Mouse (Mus musculus) ES-E14 (cell line): ENCODE results near the gene Sycp2. TPM values are rescaled to one million over a fixed set of nuclear protein-coding genes. Genes with fewer than 3 reads are reported as not detected.
"Not testable (repeated sequence)": the region's sequence is repeated elsewhere in the genome, so short reads cannot be mapped to it uniquely, and the experiment has no call there.

Experiments used
- DNase-seq: peaks from one replicate; pipeline ENCODE4 v3.0.0-alpha.2; 2013; ENCODE audit warnings: low read depth, low spot score
- H3K27ac ChIP-seq: 2 replicates; pipeline ENCODE4 v1.5.1; 2012; ENCODE audit warnings: low read depth, mild to moderate bottlenecking, low read length, moderate library complexity, mixed read lengths; ENCODE audit not compliant: poor library complexity, insufficient read depth, severe bottlenecking
- H3K36me3 ChIP-seq: 2 replicates; pipeline ENCODE4 v1.6.1; 2012; ENCODE audit warnings: mild to moderate bottlenecking, low read length, moderate library complexity, mixed read lengths; ENCODE audit not compliant: control insufficient read depth, poor library complexity, insufficient read depth, severe bottlenecking
- H3K4me1 ChIP-seq, 2 experiments: fragments of 150-350 bp in 1 of 2; sonication (generic) in 1 of 2; 2 replicates each; pipeline ENCODE4 v1.6.1; 2012; ENCODE audit warnings: low read length in 2 of 2, mild to moderate bottlenecking in 1 of 2, mixed read lengths in 1 of 2; ENCODE audit not compliant: control insufficient read depth in 2 of 2, insufficient read depth in 2 of 2, poor library complexity in 1 of 2
- H3K4me3 ChIP-seq, 2 experiments: fragments of 150-350 bp in 1 of 2; sonication (generic) in 1 of 2; 2 replicates each; pipeline ENCODE4 v1.5.1; 2012; ENCODE audit warnings: low read length in 2 of 2, low read depth in 1 of 2, mild to moderate bottlenecking in 1 of 2, mixed read lengths in 1 of 2; ENCODE audit not compliant: insufficient read depth in 1 of 2, poor library complexity in 1 of 2, severe bottlenecking in 1 of 2
- H3K9ac ChIP-seq: 2 replicates; pipeline ENCODE4 v1.6.1; 2012; ENCODE audit warnings: low read depth, mild to moderate bottlenecking, low read length, mixed read lengths; ENCODE audit not compliant: poor library complexity, insufficient read depth, severe bottlenecking
- H3K9me3 ChIP-seq: fragments of 150-350 bp; sonication (generic); 2 replicates; pipeline ENCODE4 v1.6.1; 2012; ENCODE audit warnings: low read depth, mild to moderate bottlenecking, low read length; ENCODE audit not compliant: control insufficient read depth, insufficient read depth
- CHD2 ChIP-seq: IDR thresholded peaks from 2 replicates; pipeline ENCODE4 v1.6.1; 2014; ENCODE audit warnings: mild to moderate bottlenecking, low read depth, low read length, inconsistent platforms
- HCFC1 ChIP-seq: IDR thresholded peaks from 2 replicates; pipeline ENCODE4 v1.6.1; 2012; ENCODE audit warnings: low read length, inconsistent platforms, borderline replicate concordance; ENCODE audit not compliant: insufficient read depth
- MAFK ChIP-seq: IDR thresholded peaks from 2 replicates; pipeline ENCODE4 v1.6.1; 2014; ENCODE audit warnings: mild to moderate bottlenecking, low read depth, low read length, inconsistent platforms; ENCODE audit not compliant: insufficient read depth
- ZC3H11A ChIP-seq: IDR thresholded peaks from 2 replicates; pipeline ENCODE4 v1.6.1; 2012; ENCODE audit warnings: low read depth, mild to moderate bottlenecking, inconsistent platforms, low read length, borderline replicate concordance
- ZNF384 ChIP-seq: IDR thresholded peaks from 2 replicates; pipeline ENCODE4 v1.6.1; 2012; ENCODE audit warnings: low read depth, low read length, inconsistent platforms
- in situ Hi-C, 2 experiments: fragments of 600-800 bp; cut with MboI; formaldehyde crosslinking; loops; one replicate each; pipeline ENCODE4 v1.15.1; 2025; ENCODE audit warnings: low sequenced_read_pairs in 2 of 2, inconsistent platforms in 1 of 2; ENCODE audit not compliant: unreplicated experiment in 2 of 2
- total RNA-seq: library from RNA; depleted of rRNA; stranded (reverse); fragments of 300-350 nt; gene quantifications from 2 replicates; pipeline ENCODE4 v1.2.3, GENCODE M21; 2012

The Sycp2 gene
- total RNA-seq, 1 experiment, result 1.4 TPM

GRCm38 (mm10) chr2:178413081-178413480 lies 5.6 kb upstream of the Sycp2 start:
- no peak for DNase-seq
- no peak overlapping the region for H3K9ac ChIP-seq
- H3K4me1 ChIP-seq, result peaks cover 3 to 4% of the 10 kb centered on the region in 2 experiments; a peak in 3 of 4 replicates
- in situ Hi-C loops, result no loop called here
- H3K36me3 ChIP-seq, result no peaks in the 10 kb centered on the region
- no peak overlapping the region for H3K27ac ChIP-seq
- H3K4me3 ChIP-seq, result peak overlapping the region in 1 of 2 experiments; percentile 86; a peak in 1 of 4 replicates
- no peaks in the 10 kb centered on the region for H3K9me3 ChIP-seq
- TF ChIP-seq CHD2 (no peak), ZNF384 (no peak), ZC3H11A (no peak), MAFK (no peak), HCFC1 (no peak)

DNA sequence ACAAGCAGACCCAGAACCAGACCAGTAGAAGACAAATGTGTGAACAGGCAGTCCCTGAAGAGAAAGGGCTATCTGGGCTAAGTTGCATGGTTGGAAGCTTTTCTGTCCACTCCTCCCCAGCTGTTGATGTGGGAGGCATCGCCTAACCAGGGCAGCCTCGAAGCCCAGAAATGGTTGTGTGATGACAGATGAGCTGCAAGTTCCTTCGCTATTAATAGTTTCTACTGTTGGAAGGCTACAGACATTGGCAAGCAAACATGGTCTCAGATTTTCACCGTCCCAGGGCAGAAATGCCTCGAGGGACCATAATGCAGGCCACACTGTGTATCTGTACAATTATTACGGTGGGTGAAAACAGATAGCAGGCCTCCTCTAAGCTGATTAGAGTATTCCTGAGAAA lies 5.1 kb upstream of the Sycp2 start:
- H3K4me3 ChIP-seq, result no peak overlapping the region
- H3K36me3 ChIP-seq, result no peaks in the 10 kb centered on the region
- peaks cover 3 to 4% of the 10 kb centered on the region in 2 experiments; a peak in 3 of 4 replicates for H3K4me1 ChIP-seq
- no peak for TF ChIP-seq MAFK
- no peak for TF ChIP-seq ZNF384
- no peak for TF ChIP-seq CHD2
- TF ChIP-seq HCFC1, result no peak
- no peak for TF ChIP-seq ZC3H11A
- in situ Hi-C loops, result no loop called here
- H3K9me3 ChIP-seq, result no peaks in the 10 kb centered on the region
- no peak overlapping the region for H3K27ac ChIP-seq
- DNase-seq, result no peak
- no peak overlapping the region for H3K9ac ChIP-seq

DNA sequence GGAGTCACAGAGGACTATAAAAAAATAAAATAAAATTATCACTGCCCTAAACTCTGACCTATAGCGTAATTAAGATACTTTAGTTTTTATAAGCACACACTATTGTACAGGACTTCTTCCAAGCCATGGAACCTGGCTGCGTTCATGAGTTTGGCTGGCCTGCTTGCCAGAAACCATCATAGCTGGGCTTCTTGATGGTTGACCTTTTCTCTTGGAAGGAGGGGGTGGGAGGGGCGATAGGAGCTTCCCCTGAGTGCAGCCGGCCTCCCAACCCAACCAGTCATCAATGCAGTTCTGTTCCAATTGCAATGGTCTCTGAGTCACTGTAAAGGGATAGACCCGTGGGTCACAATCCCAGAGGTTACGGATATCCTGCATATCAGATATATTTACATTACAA lies 2.8 kb upstream of the Sycp2 start:
- Histone ChIP-seq H3K4me1 (peaks cover 2 to 3% of the 10 kb centered on the region in 2 experiments; a peak in 3 of 4 replicates), H3K9me3 (no peaks in the 10 kb centered on the region), H3K36me3 (no peaks in the 10 kb centered on the region), H3K4me3 (no peak overlapping the region), H3K9ac (no peak overlapping the region), H3K27ac (no peak overlapping the region)
- DNase-seq, result no peak
- TF ChIP-seq HCFC1 (no peak), ZC3H11A (no peak), MAFK (no peak), CHD2 (no peak), ZNF384 (no peak)
- in situ Hi-C loops, result no loop called here

DNA sequence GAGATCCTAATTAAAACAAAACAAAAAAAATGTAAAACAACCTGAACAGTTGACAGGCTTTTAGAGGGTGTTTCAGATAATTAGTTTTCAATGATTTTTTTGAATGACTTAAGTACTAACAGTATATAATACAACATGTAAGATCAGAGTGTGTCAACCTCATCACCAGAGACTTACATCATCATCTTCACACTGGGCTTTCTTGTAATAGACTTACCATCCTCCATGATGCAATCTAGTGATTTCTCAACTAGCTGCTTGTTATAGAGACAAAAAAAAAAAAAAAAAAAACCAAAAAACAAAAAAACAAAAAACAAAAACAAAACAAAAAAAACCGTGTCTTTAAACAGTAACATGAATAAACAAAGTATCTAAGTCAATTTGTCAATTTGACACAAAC lies 1.5 kb upstream of the Sycp2 start:
- Histone ChIP-seq H3K27ac (no peak overlapping the region), H3K9ac (no peak overlapping the region), H3K4me3 (no peak overlapping the region), H3K9me3 (no peaks in the 10 kb centered on the region), H3K36me3 (no peaks in the 10 kb centered on the region), H3K4me1 (no peaks in the 10 kb centered on the region; a peak in 1 of 4 replicates)
- TF ChIP-seq ZNF384, result no peak
- TF ChIP-seq ZC3H11A, result no peak
- TF ChIP-seq CHD2, result no peak
- TF ChIP-seq HCFC1, result no peak
- TF ChIP-seq MAFK, result no peak
- in situ Hi-C loops, result no loop called here
- no peak for DNase-seq

GRCm38 (mm10) chr2:178342597-178342996 lies 64.9 kb downstream of the Sycp2 start:
- no peak overlapping the region for H3K9ac ChIP-seq

DNA sequence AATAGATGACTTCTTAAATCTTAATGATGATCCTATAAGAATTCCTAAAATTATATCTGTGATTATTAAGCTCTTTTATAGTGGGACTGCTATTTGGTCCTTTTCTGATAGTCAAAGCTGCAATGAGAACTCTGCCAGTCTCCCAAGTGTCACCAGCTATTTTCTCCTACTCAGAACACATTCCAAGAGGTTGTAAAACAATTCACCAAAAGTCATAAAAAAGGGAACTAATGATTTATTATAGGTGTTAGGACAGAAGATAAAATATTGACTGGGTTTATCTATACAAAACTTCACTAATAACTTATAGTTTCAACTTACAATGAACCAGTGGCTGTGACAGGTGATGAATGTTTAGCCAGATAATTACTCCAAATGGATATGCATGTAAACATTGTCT lies 65.4 kb downstream of the Sycp2 start:
- DNase-seq, H3K36me3 ChIP-seq, H3K4me1 ChIP-seq, H3K9me3 ChIP-seq, H3K4me3 ChIP-seq, in situ Hi-C loops, H3K27ac ChIP-seq, H3K9ac ChIP-seq: not testable (repeated sequence)

More at GRCm38 (mm10) chr2:178342597-178342996, 64.9 kb downstream of the Sycp2 start:
- no peak for TF ChIP-seq CHD2
- no peak for TF ChIP-seq HCFC1
- no peak for TF ChIP-seq ZNF384
- TF ChIP-seq ZC3H11A, result no peak
- TF ChIP-seq MAFK, result no peak
- no peak overlapping the region for H3K27ac ChIP-seq
- no peak overlapping the region for H3K4me3 ChIP-seq
- no peaks in the 10 kb centered on the region for H3K36me3 ChIP-seq
- H3K4me1 ChIP-seq, result no peaks in the 10 kb centered on the region
- no peak for DNase-seq
- in situ Hi-C loops, result no loop called here
- H3K9me3 ChIP-seq, result no peaks in the 10 kb centered on the region
